Mouse (Mus musculus) stomach, embryonic 14.5 days (tissue): ENCODE measurements at regions not wholly inside any gene's neighbourhood (a gene's known extent, or its start where the extent isn't known, plus 50 kb on each side); places are given as distances from the start of the nearest gene placed in this dataset.

ENCODE experiments used
- ATAC-seq: fragments of 200-750 bp; cut with Nextera tagmentation; 2 replicates; pipeline ENCODE4 v1.8.0; 2017; ENCODE audit warnings: low read depth, moderate TSS enrichment; ENCODE audit not compliant: insufficient number of reproducible peaks, insufficient read depth, low FRiP score
- H3K27ac ChIP-seq: fragments of 300-500 bp; sonication (generic); 2 replicates; pipeline ENCODE4 v1.5.1; 2014; ENCODE audit warnings: mild to moderate bottlenecking, low read length, moderate library complexity, mixed read lengths
- H3K27me3 ChIP-seq: fragments of 300-500 bp; sonication (generic); 2 replicates; pipeline ENCODE4 v1.6.1; 2014; ENCODE audit warnings: low read length, control low read depth, mixed read lengths; ENCODE audit not compliant: control insufficient read depth, insufficient read depth
- H3K36me3 ChIP-seq: fragments of 300-500 bp; sonication (generic); 2 replicates; pipeline ENCODE4 v1.6.1; 2014; ENCODE audit warnings: mild to moderate bottlenecking, control low read depth, low read length, moderate library complexity, mixed read lengths; ENCODE audit not compliant: control insufficient read depth, insufficient read depth
- H3K4me1 ChIP-seq: fragments of 300-500 bp; sonication (generic); 2 replicates; pipeline ENCODE4 v1.6.1; 2014; ENCODE audit warnings: low read length, control low read depth, mixed read lengths; ENCODE audit not compliant: control insufficient read depth, insufficient read depth
- H3K4me2 ChIP-seq: fragments of 300-500 bp; sonication (generic); replicated peaks from 2 replicates; pipeline ENCODE4 v1.6.1; 2014; ENCODE audit warnings: low read depth, low read length, control low read depth
- H3K4me3 ChIP-seq: fragments of 300-500 bp; sonication (generic); 2 replicates; pipeline ENCODE4 v1.5.1; 2014; ENCODE audit warnings: low read depth, low read length, control low read depth
- H3K9ac ChIP-seq: fragments of 300-500 bp; sonication (generic); replicated peaks from 2 replicates; pipeline ENCODE4 v1.6.1; 2014; ENCODE audit warnings: low read depth, mild to moderate bottlenecking, control low read depth, low read length, moderate library complexity, mixed read lengths
- H3K9me3 ChIP-seq: fragments of 300-500 bp; sonication (generic); 2 replicates; pipeline ENCODE4 v1.6.1; 2016; ENCODE audit warnings: low read depth, low read length, control low read depth; ENCODE audit not compliant: control insufficient read depth
- WGBS: fragments of 180-500 bp; shearing (Covaris S2); extraction: QIAGEN DNeasy Blood & Tissue Kit; methylation state at CpG from one replicate; pipeline ENCODE4 v1.1.7; 2014; 5-methylcytosine and 5-hydroxymethylcytosine counted together

GRCm38 (mm10) chr1:75826202-75826601, 280.1 kb downstream of the Slc4a3 start:
- Histone ChIP-seq H3K4me3 (no peak overlapping the region), H3K4me2 (no peak overlapping the region), H3K27ac (no peak overlapping the region), H3K9ac (no peak overlapping the region), H3K27me3 (no peaks in the 10 kb centered on the region), H3K36me3 (no peaks in the 10 kb centered on the region), H3K9me3 (no peaks in the 10 kb centered on the region), H3K4me1 (no peaks in the 10 kb centered on the region)
- 64% methylated on average over 5 of the region's 5 CpGs for WGBS
- ATAC-seq = no peak

GRCm38 (mm10) chr1:75833071-75833830, 287.2 kb downstream of the Slc4a3 start:
- Histone ChIP-seq H3K9me3 (no peaks in the 10 kb centered on the region), H3K4me3 (no peak overlapping the region)

GRCm38 (mm10) chr1:75834361-75834760, 288.3 kb downstream of the Slc4a3 start:
- Histone ChIP-seq H3K4me3 (no peak overlapping the region), H3K4me2 (no peak overlapping the region), H3K27ac (no peak overlapping the region), H3K36me3 (no peaks in the 10 kb centered on the region), H3K9ac (no peak overlapping the region), H3K9me3 (no peaks in the 10 kb centered on the region), H3K4me1 (no peaks in the 10 kb centered on the region), H3K27me3 (no peaks in the 10 kb centered on the region)
- no peak for ATAC-seq
- 55% methylated on average over 3 of the region's 3 CpGs for WGBS

More at GRCm38 (mm10) chr1:75833071-75833830, 287.2 kb downstream of the Slc4a3 start:
- H3K27me3 ChIP-seq = no peaks in the 10 kb centered on the region
- no peak overlapping the region; the same call in 1 of the 2 replicates for H3K4me2 ChIP-seq
- H3K27ac ChIP-seq = no peak overlapping the region
- no peak overlapping the region for H3K9ac ChIP-seq
- no peak for ATAC-seq
- no peaks in the 10 kb centered on the region for H3K36me3 ChIP-seq
- H3K4me1 ChIP-seq = no peaks in the 10 kb centered on the region
- 28% methylated on average over 12 of the region's 12 CpGs for WGBS

GRCm38 (mm10) chr1:75839551-75840223, 293.6 kb downstream of the Slc4a3 start:
- 85% methylated on average over 11 of the region's 11 CpGs for WGBS
- Histone ChIP-seq H3K9ac (no peak overlapping the region), H3K4me2 (no peak overlapping the region), H3K4me1 (no peaks in the 10 kb centered on the region), H3K9me3 (no peaks in the 10 kb centered on the region), H3K27ac (no peak overlapping the region), H3K4me3 (no peak overlapping the region), H3K36me3 (no peaks in the 10 kb centered on the region), H3K27me3 (no peaks in the 10 kb centered on the region)
- ATAC-seq = no peak

GRCm38 (mm10) chr1:75842396-75842795, 296.3 kb downstream of the Slc4a3 start:
- Histone ChIP-seq H3K36me3 (no peaks in the 10 kb centered on the region), H3K9me3 (no peaks in the 10 kb centered on the region), H3K27ac (no peak overlapping the region), H3K4me1 (peaks cover 4% of the 10 kb centered on the region; the same call in 1 of the 2 replicates), H3K4me3 (no peak overlapping the region), H3K27me3 (no peaks in the 10 kb centered on the region), H3K9ac (no peak overlapping the region), H3K4me2 (no peak overlapping the region)
- 75% methylated on average over 4 of the region's 4 CpGs for WGBS
- no peak for ATAC-seq

GRCm38 (mm10) chr1:75843326-75843725, 297.3 kb downstream of the Slc4a3 start:
- Histone ChIP-seq H3K4me1 (peaks cover 4% of the 10 kb centered on the region; the same call in 1 of the 2 replicates), H3K9ac (no peak overlapping the region), H3K36me3 (no peaks in the 10 kb centered on the region), H3K4me2 (no peak overlapping the region), H3K4me3 (no peak overlapping the region), H3K27me3 (no peaks in the 10 kb centered on the region), H3K9me3 (no peaks in the 10 kb centered on the region), H3K27ac (no peak overlapping the region)
- WGBS = 88% methylated on average over 6 of the region's 6 CpGs
- no peak for ATAC-seq

- H3K27me3 ChIP-seq = no peaks in the 10 kb centered on the region
- no peaks in the 10 kb centered on the region for H3K36me3 ChIP-seq
- H3K4me3 ChIP-seq = no peak overlapping the region
- no peaks in the 10 kb centered on the region for H3K9me3 ChIP-seq
- no peak overlapping the region for H3K4me2 ChIP-seq
- 49% methylated on average over 10 of the region's 10 CpGs for WGBS
- H3K4me1 ChIP-seq = peaks cover 4% of the 10 kb centered on the region; the same call in 1 of the 2 replicates
- ATAC-seq = no peak
- no peak overlapping the region for H3K9ac ChIP-seq
- no peak overlapping the region for H3K27ac ChIP-seq
Measured at GRCm38 (mm10) chr1:75844123-75844522, 298.1 kb downstream of the Slc4a3 start.

- no peaks in the 10 kb centered on the region for H3K27me3 ChIP-seq
- H3K27ac ChIP-seq = no peak overlapping the region
- WGBS = 30% methylated on average over 4 of the region's 4 CpGs
- no peaks in the 10 kb centered on the region for H3K9me3 ChIP-seq
- no peak for ATAC-seq
- no peaks in the 10 kb centered on the region for H3K36me3 ChIP-seq
- H3K9ac ChIP-seq = no peak overlapping the region
- H3K4me2 ChIP-seq = no peak overlapping the region
- H3K4me3 ChIP-seq = no peak overlapping the region
- H3K4me1 ChIP-seq = peaks cover 4% of the 10 kb centered on the region; the same call in 1 of the 2 replicates
Measured at GRCm38 (mm10) chr1:75844529-75844928, 298.5 kb downstream of the Slc4a3 start.
